Mouse (Mus musculus) heart, adult 9 months (tissue): ENCODE results near the gene Celf2.
"Not testable (repeated sequence)": the region's sequence is repeated elsewhere in the genome, so short reads cannot be mapped to it uniquely, and the experiment has no call there.

ENCODE experiments used
- DNase-seq, 2 experiments: peaks; one replicate each; pipeline ENCODE4 v3.0.0; 2022; ENCODE audit warnings: low spot score in 2 of 2

Celf2 gene

GRCm38 (mm10) chr2:7509463-7509862, at the start of gene Celf2:
Celf2 (minus strand) TSS chr2:7509563.
- not testable (repeated sequence) for DNase-seq

GRCm38 (mm10) chr2:7555144-7555892, 46.0 kb upstream of the Celf2 start:
- DNase-seq = no peak

- no peak for DNase-seq
These were observed 45.2 kb upstream of the Celf2 start for GRCm38 (mm10) chr2:7554601-7555000.

GRCm38 (mm10) chr2:7552887-7553286, 43.5 kb upstream of the Celf2 start:
- no peak for DNase-seq

GRCm38 (mm10) chr2:7548886-7549285, 39.5 kb upstream of the Celf2 start:
- no peak for DNase-seq

GRCm38 (mm10) chr2:7534615-7535204, 25.3 kb upstream of the Celf2 start:
- no peak for DNase-seq

GRCm38 (mm10) chr2:7534195-7534594, 24.8 kb upstream of the Celf2 start:
- no peak for DNase-seq

- no peak for DNase-seq
These were observed 22.0 kb upstream of the Celf2 start for GRCm38 (mm10) chr2:7531185-7531960.

GRCm38 (mm10) chr2:7530461-7531184, 21.3 kb upstream of the Celf2 start:
- no peak for DNase-seq

- DNase-seq = no peak
These were observed 20.3 kb upstream of the Celf2 start for GRCm38 (mm10) chr2:7529637-7530036.

- no peak for DNase-seq
These were observed 17.3 kb upstream of the Celf2 start for GRCm38 (mm10) chr2:7526696-7527095.

GRCm38 (mm10) chr2:7519473-7519872, 10.1 kb upstream of the Celf2 start:
- no peak for DNase-seq

- DNase-seq = no peak
These were observed 15.9 kb downstream of the Celf2 start for GRCm38 (mm10) chr2:7493420-7493819.

GRCm38 (mm10) chr2:7484974-7485373, 24.4 kb downstream of the Celf2 start:
- no peak for DNase-seq

GRCm38 (mm10) chr2:7482062-7482461, 27.3 kb downstream of the Celf2 start:
- DNase-seq = no peak

- DNase-seq = no peak
These were observed 48.9 kb downstream of the Celf2 start for GRCm38 (mm10) chr2:7460329-7461056.

GRCm38 (mm10) chr2:7438721-7439282, 70.6 kb downstream of the Celf2 start:
- DNase-seq = no peak

- no peak for DNase-seq
These were observed 82.9 kb downstream of the Celf2 start for GRCm38 (mm10) chr2:7426481-7426880.

GRCm38 (mm10) chr2:7400530-7400929, 108.8 kb downstream of the Celf2 start:
- no peak for DNase-seq

GRCm38 (mm10) chr2:7395935-7396334, 113.4 kb downstream of the Celf2 start:
- no peak for DNase-seq

- no peak for DNase-seq
These were observed 113.9 kb downstream of the Celf2 start for GRCm38 (mm10) chr2:7395473-7395872.
